Mouse (Mus musculus): Measurements from ENCODE around the gene Nr6a1. TPM values are rescaled to one million over a fixed set of nuclear protein-coding genes. Genes with fewer than 3 reads are reported as not detected.

Nr6a1 gene
- polyA plus RNA-seq, 1 experiment = 0.74 TPM

DNA sequence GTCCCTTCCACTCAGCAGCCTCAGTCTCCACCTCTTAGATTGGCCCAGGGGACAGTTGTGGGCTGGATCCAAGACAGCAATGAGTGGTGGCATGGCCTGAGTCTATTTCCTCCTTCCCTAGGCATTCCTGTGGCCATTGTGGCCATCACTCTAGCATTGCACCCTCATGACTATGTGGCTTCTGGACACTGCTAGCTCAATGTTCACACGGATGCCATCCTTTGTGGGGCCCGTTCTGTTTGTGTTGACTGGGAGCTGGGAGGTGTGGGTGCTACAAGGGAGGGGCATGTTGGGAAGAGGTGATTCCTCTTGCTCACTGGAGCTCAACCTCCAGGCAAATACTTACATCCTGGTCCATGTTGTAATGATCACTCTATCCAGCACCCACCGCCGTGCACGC, 245.3 kb downstream of the Nr6a1 start:
- TF ChIP-seq CEBPB (IDR thresholded peaks at IDR 0.05; ENCODE audit: low read depth) = no peak
- TF ChIP-seq MYOG (IDR thresholded peaks at IDR 0.05; ENCODE audit: control insufficient read depth, extremely low read depth, insufficient read length) = no peak
- TF ChIP-seq MAX (IDR thresholded peaks at IDR 0.05) = peak; percentile 46
- H3K36me3 ChIP-seq (ENCODE audit: control insufficient read depth, insufficient read depth) = no peaks in the 10 kb centered on the region
- H3K27me3 ChIP-seq (ENCODE audit: control insufficient read depth, insufficient read depth, insufficient read length) = no peaks in the 10 kb centered on the region
- no peak overlapping the region for H3K4me3 ChIP-seq (ENCODE audit: insufficient read depth, poor library complexity, severe bottlenecking)
- H3K79me2 ChIP-seq (ENCODE audit: control insufficient read depth, insufficient read depth) = no peaks in the 10 kb centered on the region
- no peak overlapping the region for H3ac ChIP-seq (ENCODE audit: control insufficient read depth, insufficient read length, low read depth)
- H3K79me3 ChIP-seq (ENCODE audit: low read depth) = no peaks in the 10 kb centered on the region

DNA sequence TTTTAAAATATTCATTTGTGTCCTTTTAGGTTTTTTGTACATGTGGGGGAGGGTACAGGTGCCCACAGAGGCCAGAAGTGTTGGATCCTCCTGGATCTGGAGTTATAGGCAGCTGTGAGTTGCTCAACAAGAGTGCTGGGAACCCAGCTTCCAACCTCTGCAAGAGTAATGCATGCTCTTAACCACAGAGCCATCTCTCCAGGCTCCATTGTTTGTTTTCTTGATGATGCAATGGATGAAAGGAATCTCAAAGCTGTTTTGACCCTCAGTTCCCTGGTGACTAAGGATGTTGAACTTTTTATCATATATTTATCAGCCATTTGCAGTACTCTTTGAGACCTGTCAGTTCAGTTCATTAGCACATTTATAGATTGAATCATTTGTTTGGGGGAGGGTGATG, 248.5 kb downstream of the Nr6a1 start:
- TF ChIP-seq MAX (IDR thresholded peaks at IDR 0.05) = peak; percentile 82
- no peak for TF ChIP-seq CTCF (IDR thresholded peaks at IDR 0.05; ENCODE audit: control insufficient read depth, insufficient read depth, insufficient read length)
- TF ChIP-seq CEBPB (IDR thresholded peaks at IDR 0.05; ENCODE audit: low read depth) = peak; percentile 97
- TF ChIP-seq FOSL1 (IDR thresholded peaks at IDR 0.05; ENCODE audit: insufficient read depth, low read length, poor library complexity, severe bottlenecking) = no peak
- H3K4me3 ChIP-seq (ENCODE audit: insufficient read depth, poor library complexity, severe bottlenecking) = no peak overlapping the region
- no peak overlapping the region for H3ac ChIP-seq (ENCODE audit: control insufficient read depth, insufficient read length, low read depth)
- no peaks in the 10 kb centered on the region for H3K36me3 ChIP-seq (ENCODE audit: control insufficient read depth, insufficient read depth)
- H3K79me3 ChIP-seq (ENCODE audit: low read depth) = no peaks in the 10 kb centered on the region
- no peaks in the 10 kb centered on the region for H3K27me3 ChIP-seq (ENCODE audit: control insufficient read depth, insufficient read depth, insufficient read length)
- no peaks in the 10 kb centered on the region for H3K79me2 ChIP-seq (ENCODE audit: control insufficient read depth, insufficient read depth)

DNA sequence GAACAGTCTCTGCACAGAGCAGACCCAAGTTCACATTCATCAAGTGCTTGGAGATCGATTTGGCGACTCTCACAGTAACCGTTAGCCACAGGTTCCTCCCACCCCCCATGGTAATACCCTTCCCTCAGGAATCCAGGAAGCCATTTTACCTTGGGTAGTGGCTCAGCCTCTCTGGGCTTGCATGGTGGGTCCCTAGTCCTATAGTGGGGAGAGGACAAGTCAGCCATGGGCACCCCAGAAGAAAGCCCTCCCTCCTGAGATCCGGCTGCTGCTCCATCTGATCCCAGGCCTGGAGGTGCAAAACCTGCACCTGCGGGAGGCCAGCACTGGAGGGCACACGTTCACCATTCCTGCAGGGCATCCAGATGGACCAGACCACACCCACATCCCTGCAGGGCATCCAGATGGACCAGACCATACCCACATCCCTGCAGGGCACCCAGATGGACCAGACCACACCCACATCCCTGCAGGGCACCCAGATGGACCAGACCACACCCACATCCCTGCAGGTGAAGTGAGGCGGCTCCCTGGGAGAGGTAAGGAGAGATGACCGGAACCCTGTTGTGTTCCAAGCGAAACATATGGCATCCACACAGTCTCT, 252.0 kb downstream of the Nr6a1 start:
- Histone ChIP-seq H3K4me3 (ENCODE audit: insufficient read depth, poor library complexity, severe bottlenecking) (no peak overlapping the region), H3K36me3 (ENCODE audit: control insufficient read depth, insufficient read depth) (no peaks in the 10 kb centered on the region), H3ac (ENCODE audit: control insufficient read depth, insufficient read length, low read depth) (no peak overlapping the region), H3K79me3 (ENCODE audit: low read depth) (no peaks in the 10 kb centered on the region), H3K79me2 (ENCODE audit: control insufficient read depth, insufficient read depth) (no peaks in the 10 kb centered on the region), H3K27me3 (ENCODE audit: control insufficient read depth, insufficient read depth, insufficient read length) (peaks cover 12% of the 10 kb centered on the region)
- no peak for TF ChIP-seq FOSL1 (IDR thresholded peaks at IDR 0.05; ENCODE audit: insufficient read depth, low read length, poor library complexity, severe bottlenecking)
- TF ChIP-seq CEBPB (IDR thresholded peaks at IDR 0.05; ENCODE audit: low read depth) = no peak
- TF ChIP-seq CTCF (IDR thresholded peaks at IDR 0.05; ENCODE audit: control insufficient read depth, insufficient read depth, insufficient read length) = no peak
- TF ChIP-seq MAX (IDR thresholded peaks at IDR 0.05) = no peak
- TF ChIP-seq MYOG (IDR thresholded peaks at IDR 0.05; ENCODE audit: control insufficient read depth, extremely low read depth, insufficient read length) = no peak
- TF ChIP-seq MYOD1 (IDR thresholded peaks at IDR 0.05; ENCODE audit: control insufficient read depth, insufficient read length, low read depth) = no peak
- no peak for TF ChIP-seq USF1 (IDR thresholded peaks at IDR 0.05; ENCODE audit: low read depth)

Small RNA genes lying within 50 kb of the gene (microRNA-seq; reads per million reads assigned to microRNA genes)
- 30.6 reads per million, percentile 66 among the genes with 10 or more reads in this experiment for gene Mir181a-2 (ENCODE audit: borderline microRNAs expressed)
- 142 reads per million, percentile 75 among the genes with 10 or more reads in this experiment for gene Mir181b-2 (ENCODE audit: borderline microRNAs expressed)

Other genes with a start within 250 kb of the Nr6a1 start
- 0.01 TPM for gene Nr5a1, start 213.1 kb downstream of the Nr6a1 start, polyA plus RNA-seq (2012; fragmentation: generic; extraction: Trizol)
- gene Olfml2a, start 4.3 kb upstream of the Nr6a1 start, polyA plus RNA-seq (2012; fragmentation: generic; extraction: Trizol) = not detected
- 0.61 TPM for gene Wdr38, start 69.8 kb upstream of the Nr6a1 start, polyA plus RNA-seq (2012; fragmentation: generic; extraction: Trizol)
- 73.7 TPM for gene Arpc5l, start 77.7 kb upstream of the Nr6a1 start, polyA plus RNA-seq (2012; fragmentation: generic; extraction: Trizol)
- 1,492 TPM for gene Rpl35, start 77.9 kb upstream of the Nr6a1 start, polyA plus RNA-seq (2012; fragmentation: generic; extraction: Trizol)
- gene Golga1, start 137.9 kb upstream of the Nr6a1 start, polyA plus RNA-seq (2012; fragmentation: generic; extraction: Trizol) = 4.1 TPM